Mouse (Mus musculus) MEL (cell line): ENCODE results near the gene Phgr1. TPM values are rescaled to one million over a fixed set of nuclear protein-coding genes. Genes with fewer than 3 reads are reported as not detected.

Source experiments
- DNase-seq: peaks from one replicate; pipeline ENCODE4 v3.0.0; 2011; ENCODE audit warnings: low read depth, low spot score
- H3K27ac ChIP-seq: 2 replicates; pipeline ENCODE4 v1.5.1; 2012; ENCODE audit warnings: low read depth, mild to moderate bottlenecking, control low read depth, low read length, moderate library complexity; ENCODE audit not compliant: control insufficient read depth
- H3K27me3 ChIP-seq, 2 experiments: fragments of 150-350 bp in 1 of 2; sonication (generic) in 1 of 2; 2 replicates each; pipeline ENCODE4 v1.6.1; 2012; ENCODE audit warnings: low read length in 2 of 2, mild to moderate bottlenecking in 2 of 2, improper control_type of control experiment in 1 of 2, moderate library complexity in 1 of 2; ENCODE audit not compliant: insufficient read depth in 2 of 2, control insufficient read depth in 1 of 2
- H3K36me3 ChIP-seq, 2 experiments: 2 replicates each; pipeline ENCODE4 v1.6.1; 2012 to 2014; ENCODE audit warnings: low read length in 2 of 2, improper control_type of control experiment in 1 of 2, inconsistent platforms in 1 of 2, mild to moderate bottlenecking in 1 of 2; ENCODE audit not compliant: insufficient read depth in 2 of 2, control insufficient read depth in 1 of 2
- H3K4me1 ChIP-seq, 2 experiments: fragments of 150-350 bp in 1 of 2; sonication (generic) in 1 of 2; 2 replicates each; pipeline ENCODE4 v1.6.1; 2012; ENCODE audit warnings: low read length in 2 of 2, improper control_type of control experiment in 1 of 2, mild to moderate bottlenecking in 1 of 2; ENCODE audit not compliant: insufficient read depth in 2 of 2, control insufficient read depth in 1 of 2
- H3K4me3 ChIP-seq, 2 experiments: fragments of 150-350 bp in 1 of 2; sonication (generic) in 1 of 2; 2 replicates each; pipeline ENCODE4 v1.5.1; 2012; ENCODE audit warnings: low read depth in 2 of 2, low read length in 2 of 2, mild to moderate bottlenecking in 2 of 2, moderate library complexity in 2 of 2, control low read depth in 1 of 2, improper control_type of control experiment in 1 of 2; ENCODE audit not compliant: control insufficient read depth in 1 of 2, insufficient read depth in 1 of 2
- H3K79me2 ChIP-seq: 2 replicates; pipeline ENCODE4 v1.6.1; 2012; ENCODE audit warnings: mild to moderate bottlenecking, low read length, moderate library complexity; ENCODE audit not compliant: control insufficient read depth, poor library complexity, insufficient read depth
- H3K9ac ChIP-seq: 2 replicates; pipeline ENCODE4 v1.6.1; 2012; ENCODE audit warnings: low read depth, mild to moderate bottlenecking, control low read depth, low read length, moderate library complexity; ENCODE audit not compliant: control insufficient read depth, poor library complexity, severe bottlenecking
- H3K9me3 ChIP-seq: fragments of 150-350 bp; sonication (generic); replicated peaks from 2 replicates; pipeline ENCODE4 v1.6.1; 2012; ENCODE audit warnings: mild to moderate bottlenecking, low read length, improper control_type of control experiment, moderate library complexity; ENCODE audit not compliant: insufficient read depth
- CHD1 ChIP-seq: IDR thresholded peaks from 2 replicates; pipeline ENCODE4 v1.6.1; 2012; ENCODE audit warnings: low read depth, mild to moderate bottlenecking, inconsistent platforms, low read length, improper control_type of control experiment
- CHD2 ChIP-seq: IDR thresholded peaks from 2 replicates; pipeline ENCODE4 v1.6.1; 2011; ENCODE audit warnings: low read length, improper control_type of control experiment
- CTCF ChIP-seq, 3 experiments: IDR thresholded peaks in 2 of 3; conservative IDR thresholded peaks in 1 of 3; 2 replicates each; pipeline ENCODE4 v1.5.1; 2011 to 2012; ENCODE audit warnings: low read length in 3 of 3, low read depth in 2 of 3, mild to moderate bottlenecking in 2 of 3, improper control_type of control experiment in 1 of 3, inconsistent platforms in 1 of 3, mixed read lengths in 1 of 3, moderate library complexity in 1 of 3; ENCODE audit not compliant: control insufficient read depth in 1 of 3, insufficient read depth in 1 of 3, poor library complexity in 1 of 3, severe bottlenecking in 1 of 3
- E2F4 ChIP-seq: IDR thresholded peaks from 2 replicates; pipeline ENCODE4 v1.6.1; 2011; ENCODE audit warnings: low read depth, low read length, improper control_type of control experiment, borderline replicate concordance
- EP300 ChIP-seq, 2 experiments: IDR thresholded peaks; 2 replicates each; pipeline ENCODE4 v1.6.1; 2011; ENCODE audit warnings: improper control_type of control experiment in 2 of 2, low read length in 2 of 2, low read depth in 1 of 2, mild to moderate bottlenecking in 1 of 2
- MAZ ChIP-seq: IDR thresholded peaks from 2 replicates; pipeline ENCODE4 v1.6.1; 2012; ENCODE audit warnings: low read depth, mild to moderate bottlenecking, inconsistent platforms, low read length, improper control_type of control experiment
- MEF2A ChIP-seq: IDR thresholded peaks from 2 replicates; pipeline ENCODE4 v1.6.1; 2014; ENCODE audit warnings: low read depth, mild to moderate bottlenecking, inconsistent platforms, low read length, improper control_type of control experiment; ENCODE audit not compliant: poor library complexity, insufficient replicate concordance, severe bottlenecking; ENCODE audit errors: extremely low read depth
- MXI1 ChIP-seq: IDR thresholded peaks from 2 replicates; pipeline ENCODE4 v1.6.1; 2011; ENCODE audit warnings: mild to moderate bottlenecking, low read depth, low read length, improper control_type of control experiment
- MYC ChIP-seq: IDR thresholded peaks from 2 replicates; pipeline ENCODE4 v1.6.1; 2011; ENCODE audit warnings: low read depth, mild to moderate bottlenecking, low read length, improper control_type of control experiment, moderate library complexity
- POLR2AphosphoS2 ChIP-seq: IDR thresholded peaks from 2 replicates; pipeline ENCODE4 v1.6.1; 2011; ENCODE audit warnings: low read length, improper control_type of control experiment
- RAD21 ChIP-seq: IDR thresholded peaks from 2 replicates; pipeline ENCODE4 v1.6.1; 2011; ENCODE audit warnings: mild to moderate bottlenecking, low read depth, low read length, improper control_type of control experiment
- RCOR1 ChIP-seq: IDR thresholded peaks from 2 replicates; pipeline ENCODE4 v1.6.1; 2012; ENCODE audit warnings: low read depth, mild to moderate bottlenecking, inconsistent platforms, low read length, improper control_type of control experiment
- SIN3A ChIP-seq: IDR thresholded peaks from 2 replicates; pipeline ENCODE4 v1.6.1; 2012; ENCODE audit warnings: low read length, improper control_type of control experiment, inconsistent platforms
- SMC3 ChIP-seq: IDR thresholded peaks from 2 replicates; pipeline ENCODE4 v1.6.1; 2011; ENCODE audit warnings: low read depth, low read length, improper control_type of control experiment
- UBTF ChIP-seq: IDR thresholded peaks from 2 replicates; pipeline ENCODE4 v1.6.1; 2012; ENCODE audit warnings: low read depth, mild to moderate bottlenecking, inconsistent platforms, low read length, improper control_type of control experiment, moderate library complexity, borderline replicate concordance; ENCODE audit not compliant: insufficient read depth
- USF1 ChIP-seq: IDR thresholded peaks from 2 replicates; pipeline ENCODE4 v1.6.1; 2014; ENCODE audit warnings: low read depth, mild to moderate bottlenecking, inconsistent platforms, low read length, improper control_type of control experiment, moderate library complexity
- USF2 ChIP-seq, 2 experiments: IDR thresholded peaks; 2 replicates each; pipeline ENCODE4 v1.6.1; 2011 to 2012; ENCODE audit warnings: improper control_type of control experiment in 2 of 2, low read length in 2 of 2, borderline replicate concordance in 1 of 2, inconsistent platforms in 1 of 2, low read depth in 1 of 2, mild to moderate bottlenecking in 1 of 2; ENCODE audit not compliant: insufficient read depth in 1 of 2
- ZNF384 ChIP-seq: IDR thresholded peaks from 2 replicates; pipeline ENCODE4 v1.6.1; 2012; ENCODE audit warnings: low read depth, mild to moderate bottlenecking, inconsistent platforms, low read length, improper control_type of control experiment
- polyA plus RNA-seq, 2 experiments: library from polyadenylated mRNA; stranded (reverse) in 1 of 2; unstranded in 1 of 2; fragments of >175 nt in 1 of 2; fragments of >200 nt in 1 of 2; gene quantifications; 2 replicates each; pipeline versions ENCODE4 v1.2.1 to v1.2.4; 2012; ENCODE audit warnings: low replicate concordance in 2 of 2, low read depth in 1 of 2; ENCODE audit not compliant: insufficient read length in 2 of 2, insufficient read depth in 1 of 2, missing spikeins in 1 of 2
- total RNA-seq: library from RNA; depleted of rRNA; stranded (reverse); fragments of 300-350 nt; gene quantifications from 2 replicates; pipeline ENCODE4 v1.2.3, GENCODE M21; 2012

Phgr1 gene
- total and polyA plus RNA-seq, 3 experiments = not detected

GRCm38 (mm10) chr2:118759828-118760227 is 12.7 kb upstream of the Phgr1 start (continued):
- TF ChIP-seq MXI1 (no peak; the same call in 1 of the 2 replicates), CHD1 (no peak), MEF2A (no peak), CTCF (IDR thresholded peaks at IDR 0.05 in 2 of 3, conservative IDR thresholded peaks at IDR 0.05 in 1 of 3; ENCODE audit: control insufficient read depth in 1 of 3, insufficient read depth in 1 of 3, low read depth in 2 of 3, low read length in 3 of 3, poor library complexity in 1 of 3, severe bottlenecking in 1 of 3) (peak; percentile 82 to 94 (median 82)), E2F4 (no peak), RAD21 (peak; percentile 94), ZNF384 (0 out of 2 replicates have a peak, but pooled peaks have one; percentile 21), MAZ (peak; percentile 65; the same call in 1 of the 2 replicates), RCOR1 (no peak), UBTF (no peak), MYC (0 out of 2 replicates have a peak, but pooled peaks have one; percentile 41), SIN3A (peak; percentile 33; the same call in 1 of the 2 replicates), POLR2AphosphoS2 (no peak), USF2 (IDR thresholded peaks at IDR 0.05; ENCODE audit: borderline replicate concordance in 1 of 2, insufficient read depth in 1 of 2, low read depth in 1 of 2, low read length in 2 of 2) (no peak), USF1 (no peak), EP300 (IDR thresholded peaks at IDR 0.05; ENCODE audit: low read depth in 1 of 2, low read length in 2 of 2) (no peak)

GRCm38 (mm10) chr2:118760311-118761025 is 12.1 kb upstream of the Phgr1 start:
- H3K9ac ChIP-seq = no peak overlapping the region
- no peak overlapping the region for H3K4me3 ChIP-seq
- H3K27me3 ChIP-seq = no peaks in the 10 kb centered on the region
- H3K79me2 ChIP-seq = peaks cover 3% of the 10 kb centered on the region
- DNase-seq = no peak
- no peak overlapping the region for H3K27ac ChIP-seq
- H3K4me1 ChIP-seq = peaks cover 3 to 19% of the 10 kb centered on the region in 2 experiments; a peak in 3 of 4 replicates
- peaks cover 0 to 8% of the 10 kb centered on the region in 2 experiments; a peak in 2 of 4 replicates for H3K36me3 ChIP-seq
- TF ChIP-seq ZNF384 (peak; percentile 49), USF1 (no peak), RCOR1 (peak; percentile 30; the same call in 1 of the 2 replicates), CHD2 (no peak), SMC3 (no peak)
- H3K9me3 ChIP-seq = no peaks in the 10 kb centered on the region
